Mouse (Mus musculus) heart, embryonic 14.5 days (tissue): ENCODE measurements around the gene Cldn22. TPM values are rescaled to one million over a fixed set of nuclear protein-coding genes. Genes with fewer than 3 reads are reported as not detected.

ENCODE experiments used
- ATAC-seq: fragments of 200-750 bp; cut with Nextera tagmentation; 2 replicates; pipeline ENCODE4 v1.8.0; 2017; ENCODE audit warnings: low read depth, moderate TSS enrichment; ENCODE audit not compliant: insufficient number of reproducible peaks, insufficient read depth, low FRiP score
- H3K27ac ChIP-seq, 2 experiments: fragments of 200-500 bp in 1 of 2; fragments of 300-500 bp in 1 of 2; sonication (generic) in 1 of 2; replicated peaks in 1 of 2; 2 replicates each; pipeline ENCODE4 v1.5.1; 2012 to 2014; ENCODE audit warnings: low read depth in 2 of 2, low read length in 2 of 2, control low read depth in 1 of 2, mild to moderate bottlenecking in 1 of 2, mixed read lengths in 1 of 2; ENCODE audit not compliant: control insufficient read depth in 1 of 2, insufficient read depth in 1 of 2
- H3K27me3 ChIP-seq: fragments of 300-500 bp; sonication (generic); 2 replicates; pipeline ENCODE4 v1.6.1; 2014; ENCODE audit warnings: mild to moderate bottlenecking, low read length, control low read depth; ENCODE audit not compliant: control insufficient read depth, insufficient read depth
- H3K36me3 ChIP-seq: fragments of 300-500 bp; sonication (generic); 2 replicates; pipeline ENCODE4 v1.6.1; 2014; ENCODE audit warnings: mild to moderate bottlenecking, control low read depth, low read length, mixed read lengths; ENCODE audit not compliant: control insufficient read depth, insufficient read depth
- H3K4me1 ChIP-seq, 2 experiments: fragments of 200-500 bp in 1 of 2; fragments of 300-500 bp in 1 of 2; sonication (generic) in 1 of 2; 2 replicates each; pipeline ENCODE4 v1.6.1; 2012 to 2014; ENCODE audit warnings: low read length in 2 of 2, control low read depth in 1 of 2, mixed read lengths in 1 of 2; ENCODE audit not compliant: control insufficient read depth in 2 of 2, insufficient read depth in 2 of 2
- H3K4me2 ChIP-seq: fragments of 300-500 bp; sonication (generic); 2 replicates; pipeline ENCODE4 v1.6.1; 2014; ENCODE audit warnings: mild to moderate bottlenecking, low read length
- H3K4me3 ChIP-seq, 2 experiments: fragments of 200-500 bp in 1 of 2; fragments of 300-500 bp in 1 of 2; sonication (generic) in 1 of 2; 2 replicates each; pipeline ENCODE4 v1.5.1; 2012 to 2014; ENCODE audit warnings: low read length in 2 of 2, mild to moderate bottlenecking in 2 of 2, control low read depth in 1 of 2, low read depth in 1 of 2, moderate library complexity in 1 of 2; ENCODE audit not compliant: control insufficient read depth in 1 of 2, insufficient read depth in 1 of 2
- H3K9ac ChIP-seq: fragments of 300-500 bp; sonication (generic); 2 replicates; pipeline ENCODE4 v1.6.1; 2014; ENCODE audit warnings: mild to moderate bottlenecking, low read length
- H3K9me3 ChIP-seq: fragments of 300-500 bp; sonication (generic); 2 replicates; pipeline ENCODE4 v1.6.1; 2016; ENCODE audit warnings: low read length, control low read depth; ENCODE audit not compliant: control insufficient read depth
- WGBS: fragments of 180-500 bp; shearing (Covaris S2); extraction: QIAGEN DNeasy Blood & Tissue Kit; methylation state at CpG from one replicate; pipeline ENCODE4 v1.1.7; 2014; 5-methylcytosine and 5-hydroxymethylcytosine counted together
- polyA plus RNA-seq: library from polyadenylated mRNA; unstranded; fragments of >200 nt; fragmentation: Nextera tagmentation; extraction: Ambion mirVana; gene quantifications from 2 replicates; pipeline ENCODE4 v1.2.1, GENCODE M21; 2014

Gene Cldn22
- polyA plus RNA-seq, 1 experiment from 2014 or later, result not detected

DNA sequence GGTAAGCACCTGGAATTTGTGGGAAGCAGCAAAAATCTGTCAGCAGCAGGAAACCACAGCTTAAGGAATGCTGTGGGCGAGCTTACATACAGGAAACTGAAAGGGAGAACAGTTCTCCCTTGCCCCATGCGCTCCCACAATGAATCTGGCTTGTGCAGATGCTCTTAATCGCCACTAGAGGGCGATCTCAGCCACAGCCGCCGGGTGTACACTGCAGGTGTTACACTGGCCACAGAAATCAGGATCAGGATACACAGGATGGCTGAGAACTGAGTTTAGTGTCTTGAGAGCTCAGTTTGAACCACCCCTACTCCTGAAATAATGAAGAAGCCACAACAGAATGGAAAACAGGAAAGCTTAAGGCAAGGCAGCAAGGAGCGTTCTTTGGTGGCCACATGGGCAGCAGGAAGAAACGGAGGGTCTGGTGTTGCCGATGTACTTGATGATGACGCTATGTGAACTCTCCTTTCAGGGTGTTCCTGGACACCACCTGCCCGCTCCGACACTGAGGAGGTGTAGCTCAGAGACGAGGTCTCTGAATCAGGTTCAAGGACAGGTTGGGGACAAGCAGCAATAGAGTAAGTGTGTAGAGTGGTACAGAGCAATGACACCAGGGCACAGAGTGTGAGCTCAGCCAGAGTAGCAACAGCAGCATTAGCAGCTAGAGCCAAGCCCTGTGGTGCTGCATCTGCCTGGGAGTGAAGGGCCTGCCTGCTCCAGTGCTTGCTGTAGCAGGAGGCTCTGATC lies 48.3 kb downstream of the Cldn22 start:
- no peaks in the 10 kb centered on the region for H3K27me3 ChIP-seq
- no peak overlapping the region for H3K4me2 ChIP-seq
- H3K36me3 ChIP-seq, result peaks cover 83% of the 10 kb centered on the region
- no peak overlapping the region for H3K9ac ChIP-seq
- H3K4me3 ChIP-seq, result no peak overlapping the region
- ATAC-seq, result peak; percentile 75; the same call in 1 of the 2 replicates
- WGBS, result 42% methylated on average over 13 of the region's 13 CpGs
- peaks cover 0 to 3% of the 10 kb centered on the region in 2 experiments; a peak in 2 of 4 replicates for H3K4me1 ChIP-seq
- H3K9me3 ChIP-seq, result no peaks in the 10 kb centered on the region
- H3K27ac ChIP-seq, result no peak overlapping the region

DNA sequence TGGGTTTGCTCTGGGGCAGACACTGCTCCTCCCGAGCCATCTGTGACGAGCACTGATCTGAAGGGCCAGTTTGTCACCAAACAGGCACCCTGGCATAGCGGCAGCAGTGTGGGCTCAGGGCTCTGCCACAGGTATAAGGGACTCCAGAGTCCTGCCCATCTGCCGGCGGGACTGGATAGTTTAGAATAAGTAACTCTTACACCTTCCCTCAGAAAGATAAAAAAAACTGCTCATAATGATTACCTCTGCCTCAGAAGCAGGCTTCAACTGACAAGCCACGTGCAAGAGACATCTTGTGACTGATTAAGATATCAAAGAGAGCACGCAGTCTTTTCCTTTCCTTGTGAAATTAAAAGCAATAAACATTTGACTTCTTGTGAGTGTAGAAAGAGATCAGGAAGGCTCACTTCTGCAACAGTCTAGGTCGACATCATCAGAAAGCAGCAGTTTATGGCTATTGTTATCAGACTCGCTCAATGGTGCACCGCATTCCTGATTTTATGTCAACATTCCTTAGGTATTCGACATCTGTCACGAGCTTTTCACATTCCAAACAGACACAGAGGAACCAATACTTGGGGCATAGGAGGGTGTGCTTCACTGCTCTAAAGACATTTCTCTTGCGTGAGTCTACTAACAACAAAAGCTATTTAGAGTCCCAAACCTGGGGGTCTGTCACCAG lies 50.4 kb downstream of the Cldn22 start:
- H3K9ac ChIP-seq, result no peak overlapping the region
- H3K27ac ChIP-seq, result no peak overlapping the region
- H3K9me3 ChIP-seq, result no peaks in the 10 kb centered on the region
- no peak for ATAC-seq
- no peaks in the 10 kb centered on the region for H3K27me3 ChIP-seq
- H3K4me1 ChIP-seq, result peaks cover 0 to 3% of the 10 kb centered on the region in 2 experiments; a peak in 2 of 4 replicates
- WGBS, result 40% methylated on average over 13 of the region's 13 CpGs
- no peak overlapping the region for H3K4me2 ChIP-seq
- H3K4me3 ChIP-seq, result no peak overlapping the region
- H3K36me3 ChIP-seq, result peaks cover 79% of the 10 kb centered on the region

Other genes starting within 250 kb of the Cldn22 start
- gene Ing2, start 148.9 kb upstream of the Cldn22 start, polyA plus RNA-seq, result 9.8 and 9.9 TPM in 2 replicates
- gene Cdkn2aip, start 110.5 kb upstream of the Cldn22 start, polyA plus RNA-seq, result 15.6 and 15.8 TPM in 2 replicates
- gene Cldn24, start 2.3 kb upstream of the Cldn22 start, polyA plus RNA-seq, result not detected in 2 replicates
- gene Wwc2, start 166.4 kb downstream of the Cldn22 start, polyA plus RNA-seq, result 13.5 and 14.7 TPM in 2 replicates